Mouse (Mus musculus) neutrophil, adult 5-6 weeks (primary cell): ENCODE data around the gene B3galt1. TPM values are rescaled to one million over a fixed set of nuclear protein-coding genes. Genes with fewer than 3 reads are reported as not detected.

Experiments
- ATAC-seq: fragments of 151-379, 151-347 bp; 2 replicates; pipeline ENCODE4 v1.8.0; 2017; ENCODE audit warnings: mild to moderate bottlenecking, moderate TSS enrichment; ENCODE audit not compliant: insufficient number of reproducible peaks, poor library complexity, low FRiP score, severe bottlenecking; ENCODE audit errors: extremely low read depth
- total RNA-seq: library from RNA; stranded (forward); fragments of 200-1000 nt; gene quantifications from 2 replicates; pipeline ENCODE4 v1.2.3, GENCODE M21; 2017

B3galt1 gene
- total RNA-seq, 1 experiment from 2014 or later = not detected

DNA sequence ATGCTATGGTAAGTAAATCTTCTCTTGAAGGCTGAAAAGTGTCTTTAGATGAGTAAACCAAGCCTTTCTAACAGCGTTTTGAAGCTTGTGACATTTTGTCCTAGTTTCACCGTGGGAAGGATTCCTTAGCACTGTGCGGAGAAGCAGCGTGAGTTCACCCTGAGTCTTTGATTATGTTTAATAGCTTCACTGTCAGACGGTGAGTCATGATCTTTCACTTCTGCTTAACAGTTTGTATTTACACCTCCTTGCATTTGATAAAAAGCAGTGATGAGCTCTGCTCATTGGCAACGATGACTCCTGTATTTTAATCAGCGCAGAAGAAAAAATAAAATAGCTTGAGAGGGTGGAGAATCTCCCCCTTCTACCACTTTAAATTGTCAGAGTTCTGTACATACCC lies 440.0 kb downstream of the B3galt1 start:
- no peak for ATAC-seq

DNA sequence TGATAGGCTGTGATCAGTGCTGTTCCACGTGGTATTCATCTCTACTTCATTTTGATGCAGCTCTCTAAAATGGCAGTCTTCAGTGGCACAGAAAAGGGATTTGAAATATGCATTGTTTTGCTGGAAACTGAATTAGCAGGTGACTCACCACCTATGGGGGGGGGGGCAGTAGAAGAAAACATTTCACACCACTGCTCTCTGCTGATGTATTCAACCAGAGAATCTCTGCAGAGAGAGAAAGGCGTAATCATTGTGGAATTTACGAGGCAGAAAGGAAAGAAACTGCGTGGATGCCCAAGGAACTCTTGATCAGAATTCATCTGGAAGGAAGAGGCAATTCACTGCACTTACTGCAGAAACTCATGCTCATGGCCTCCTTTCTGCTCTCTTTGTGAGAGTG lies 445.7 kb downstream of the B3galt1 start:
- ATAC-seq = no peak

DNA sequence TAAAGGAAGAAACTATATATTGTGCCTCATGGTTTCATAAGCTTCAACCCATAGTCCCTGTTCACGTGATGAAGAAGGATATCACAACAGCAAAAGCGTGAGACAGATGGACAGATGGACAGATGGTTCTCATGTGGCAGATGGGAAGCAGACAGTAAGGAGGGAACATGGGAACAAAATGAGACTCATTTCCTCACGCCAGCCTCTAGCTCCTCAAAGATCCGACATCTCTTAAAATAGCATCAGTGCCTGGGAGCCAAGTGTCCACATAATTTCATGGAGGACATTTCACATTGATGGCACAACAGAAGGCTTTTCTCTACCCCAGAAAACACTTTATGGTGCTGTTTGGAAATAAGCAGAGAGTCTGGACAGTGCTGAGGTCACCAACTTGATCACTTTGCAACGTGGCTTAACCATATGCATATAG lies 454.6 kb downstream of the B3galt1 start:
- ATAC-seq = no peak

DNA sequence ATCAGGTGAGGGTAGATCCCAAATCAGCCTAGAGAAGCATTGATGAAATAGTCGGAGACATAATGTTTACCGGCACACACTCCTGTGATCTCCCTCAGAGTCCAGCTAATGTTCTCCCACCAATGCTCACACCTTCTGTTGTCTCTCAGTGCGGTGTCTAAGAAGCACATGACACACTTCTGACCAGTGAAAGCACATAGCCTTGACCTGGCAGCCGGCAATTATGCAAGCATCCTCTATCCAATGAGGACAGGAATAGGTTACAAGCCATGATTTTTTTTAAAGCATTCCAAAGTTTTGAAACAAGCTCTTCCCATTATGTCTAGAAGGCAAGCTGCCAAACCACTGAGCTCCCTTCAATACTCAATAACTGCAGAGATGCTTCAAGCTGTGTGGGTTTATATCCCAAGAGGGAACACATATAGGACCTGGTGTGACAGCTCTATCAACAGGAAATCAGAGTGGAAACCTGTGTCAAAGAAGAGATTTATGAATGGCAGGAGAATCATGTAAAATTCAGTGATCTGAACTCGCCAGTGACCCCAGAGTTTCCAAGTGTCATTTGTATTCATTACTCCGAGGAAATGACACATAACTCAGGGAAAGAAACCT lies 456.0 kb downstream of the B3galt1 start:
- ATAC-seq = no peak

DNA sequence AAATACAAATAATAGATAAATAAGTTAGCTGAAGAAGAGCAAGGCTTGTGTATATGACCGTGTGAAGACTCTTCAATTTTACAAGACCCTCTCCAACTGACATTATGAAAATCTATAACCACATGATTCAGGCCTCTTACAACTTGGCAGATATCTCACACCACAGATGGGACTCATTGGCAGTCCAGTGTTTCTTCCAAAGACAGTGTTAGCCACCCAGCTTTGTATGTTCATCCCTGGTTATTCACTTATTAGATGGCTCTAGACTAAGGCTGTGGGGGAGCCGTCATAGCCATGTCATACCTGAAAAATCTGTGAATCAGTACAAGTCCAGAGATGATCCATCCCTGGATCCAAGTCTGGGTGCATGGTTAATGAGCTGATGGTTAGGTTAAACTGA lies 463.1 kb downstream of the B3galt1 start:
- no peak for ATAC-seq

DNA sequence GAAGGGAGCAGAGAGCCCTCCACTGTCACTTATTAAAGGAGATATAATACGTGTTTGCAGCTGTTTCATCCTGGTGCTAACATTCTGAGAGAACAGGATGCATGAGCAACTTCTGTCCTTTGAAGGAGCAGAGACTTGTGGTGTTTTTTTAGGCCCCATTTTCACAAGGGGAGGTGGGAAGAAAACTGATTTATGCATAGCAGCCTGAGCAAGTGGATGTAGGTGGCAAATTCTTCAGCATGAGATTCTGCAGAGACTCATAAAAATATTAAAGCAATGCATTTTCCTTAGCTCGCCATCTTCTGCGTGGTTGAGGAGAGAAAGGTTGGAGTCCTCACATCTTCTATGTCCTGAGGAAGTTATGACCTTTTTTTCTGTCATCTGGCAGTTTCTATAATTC lies 469.0 kb downstream of the B3galt1 start:
- no peak for ATAC-seq

DNA sequence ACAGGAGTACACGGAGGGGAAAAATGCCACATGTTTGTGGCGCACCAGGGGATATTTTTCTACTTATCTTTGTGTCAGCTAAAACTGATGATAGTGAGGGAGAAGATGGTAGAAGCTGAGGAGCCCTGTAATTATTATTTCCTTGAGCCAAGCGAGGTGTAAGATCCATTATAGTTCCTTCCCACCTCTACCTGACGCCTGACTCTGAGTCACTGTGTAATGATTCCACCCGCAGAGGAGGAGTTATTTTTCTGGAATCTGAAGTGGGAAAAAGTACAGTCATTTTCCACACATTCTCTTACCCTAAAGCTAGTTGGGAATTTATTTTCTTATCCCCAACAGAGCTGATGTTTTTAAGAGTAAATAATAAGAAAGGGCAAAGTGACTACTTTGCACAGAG lies 475.1 kb downstream of the B3galt1 start:
- no peak for ATAC-seq

DNA sequence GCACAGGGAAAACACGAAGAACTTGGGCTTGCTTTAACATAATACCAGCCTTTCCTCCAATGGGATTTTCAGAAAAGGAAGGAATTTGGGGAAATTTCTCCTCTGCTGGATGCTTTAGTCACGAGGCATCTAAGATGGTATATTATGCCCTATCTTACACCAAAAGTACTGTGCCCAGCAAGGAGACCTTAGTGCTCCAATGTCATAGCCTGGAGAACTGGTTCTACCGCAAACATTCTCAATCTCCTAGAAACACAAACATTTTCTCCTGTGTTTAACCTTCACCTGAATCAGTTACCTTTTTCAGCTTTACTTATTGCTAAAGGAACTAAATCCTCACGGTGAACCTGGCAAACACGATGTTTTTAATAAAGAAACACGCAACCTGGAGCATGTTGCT lies 486.8 kb downstream of the B3galt1 start:
- ATAC-seq = no peak

DNA sequence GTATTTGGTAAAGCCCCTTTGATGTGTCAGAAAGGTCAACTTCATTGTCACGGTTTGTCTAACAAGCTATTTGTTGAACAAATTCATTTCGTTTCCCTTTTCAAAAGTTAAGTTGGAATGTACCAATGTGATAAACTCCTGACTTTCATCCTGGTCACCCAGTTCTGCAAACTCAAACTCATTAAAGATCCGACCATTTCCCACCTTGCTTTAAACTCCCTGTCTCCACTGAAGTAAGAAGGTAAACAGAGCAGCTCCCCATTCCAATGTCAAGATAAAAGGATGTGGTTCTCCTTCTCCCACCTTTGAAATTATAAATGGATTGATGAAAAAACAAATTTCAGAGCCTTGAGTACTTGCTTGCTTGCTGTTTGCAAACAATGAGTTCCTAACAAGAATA lies 487.6 kb downstream of the B3galt1 start:
- no peak for ATAC-seq

DNA sequence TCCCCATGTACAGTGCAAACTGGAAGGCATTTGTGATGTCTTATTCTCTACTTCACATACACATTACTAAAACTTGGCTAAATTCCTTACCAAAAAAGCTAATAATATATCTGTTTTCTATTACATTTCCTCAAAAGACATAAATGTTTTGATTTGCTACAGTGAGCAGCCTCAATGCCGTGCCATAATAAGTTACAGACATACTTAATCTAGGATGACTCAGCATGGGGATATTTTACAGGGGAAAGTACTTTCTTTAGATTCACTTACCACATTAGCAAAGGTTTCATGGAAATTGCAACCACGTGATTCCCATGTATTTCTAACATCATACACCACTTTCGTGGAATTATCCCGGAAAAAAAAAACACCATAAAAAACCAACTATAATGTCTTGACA lies 495.7 kb downstream of the B3galt1 start:
- ATAC-seq = no peak

DNA sequence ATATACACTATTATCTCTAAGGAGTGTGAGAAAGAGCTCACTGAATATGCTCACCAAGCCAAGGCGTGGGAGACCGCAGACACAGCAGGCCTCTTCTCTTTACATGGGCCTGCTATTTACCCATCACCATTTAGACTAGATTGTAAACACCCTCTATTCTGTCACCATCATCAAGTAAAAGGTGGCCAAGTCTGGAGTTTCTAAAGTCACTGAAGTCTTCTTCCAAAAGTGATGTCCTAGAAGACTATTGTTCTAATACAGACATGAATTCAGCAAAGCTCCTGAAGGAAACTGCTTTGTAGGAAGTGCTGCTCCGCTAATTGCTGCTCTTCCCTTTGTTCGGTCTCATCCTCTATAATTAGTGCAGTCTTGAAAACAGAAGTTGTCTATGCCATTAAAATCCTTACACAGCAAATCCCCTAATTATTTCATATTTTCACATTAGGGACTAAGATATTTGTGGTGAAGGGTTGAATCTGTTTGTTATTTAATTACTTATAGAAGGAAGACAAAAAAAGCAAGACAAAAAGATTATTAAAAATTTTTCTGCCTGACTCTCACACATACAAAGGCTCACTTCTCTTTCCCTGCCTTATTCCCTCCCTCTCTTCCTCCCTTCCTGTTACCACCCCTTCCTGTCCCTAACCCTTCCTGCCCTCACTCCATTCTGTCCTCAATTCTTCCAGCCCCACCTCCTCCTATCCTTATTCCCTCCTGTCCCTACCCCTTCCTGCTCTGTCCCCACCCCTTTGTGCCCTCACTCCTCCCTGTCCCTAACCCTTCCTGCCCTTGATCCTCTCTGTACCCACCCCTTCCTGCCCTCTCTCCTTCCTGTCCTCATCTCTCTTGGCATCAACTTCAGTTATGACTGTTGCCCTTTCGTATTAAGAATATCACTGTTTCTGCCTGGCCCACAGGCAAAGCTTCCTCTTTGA lies 514.0 kb downstream of the B3galt1 start:
- ATAC-seq = no peak

DNA sequence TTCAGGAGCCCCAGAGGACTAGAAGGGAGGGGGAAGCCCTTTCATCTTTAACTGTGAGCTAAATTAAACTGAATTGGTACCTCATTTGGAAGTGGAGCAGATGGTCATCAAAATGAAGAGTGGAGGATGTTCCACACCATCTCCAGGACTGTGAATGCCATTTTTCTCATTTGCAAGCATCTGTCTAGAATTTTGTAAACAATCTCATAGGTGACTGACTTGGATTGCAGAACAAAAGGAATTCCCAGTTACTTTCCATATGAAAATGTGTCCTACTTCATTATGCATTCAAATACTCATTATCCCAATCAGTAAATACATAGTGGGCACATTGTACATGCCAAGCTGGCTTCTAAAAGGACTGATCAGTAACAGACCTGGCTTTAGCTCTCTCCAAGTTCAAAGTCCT lies 515.2 kb downstream of the B3galt1 start:
- ATAC-seq = no peak

DNA sequence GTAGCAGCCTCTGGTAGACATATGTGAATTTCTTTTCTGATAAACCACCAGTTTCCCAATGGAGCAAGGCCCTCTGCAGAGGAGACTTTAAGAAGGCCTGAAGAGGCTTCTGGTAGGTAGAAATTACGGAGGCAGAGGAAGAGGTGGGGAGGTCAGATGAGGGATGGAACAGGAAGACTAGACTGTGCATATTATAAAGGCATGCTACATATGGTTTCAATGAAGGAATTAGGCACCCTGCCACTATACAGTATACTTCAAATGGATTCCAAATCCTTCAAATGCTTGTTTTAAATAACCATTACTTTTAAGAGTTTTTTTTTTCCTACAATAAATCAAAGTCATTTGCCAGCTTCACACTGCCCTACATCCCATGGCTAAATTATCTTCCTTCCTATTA lies 518.8 kb downstream of the B3galt1 start:
- no peak for ATAC-seq

DNA sequence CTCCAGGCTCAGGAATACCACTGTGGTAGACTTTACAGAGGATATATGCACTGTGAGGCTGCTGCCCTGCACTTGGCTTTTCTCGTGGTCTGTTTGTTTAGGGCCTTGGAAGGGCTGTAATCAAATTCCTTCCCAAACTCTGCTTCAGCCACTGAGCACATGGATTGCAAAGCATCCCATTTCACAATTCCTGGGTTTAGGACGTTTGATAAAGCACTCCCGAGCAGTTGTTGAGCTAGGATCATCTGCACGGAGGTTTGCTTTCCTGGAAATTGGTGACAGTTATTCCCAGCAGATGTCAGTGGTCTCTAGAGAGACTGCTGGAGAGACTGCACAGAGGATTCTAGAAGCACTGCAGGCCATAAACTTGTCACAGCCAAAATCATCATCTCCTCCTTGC lies 520.4 kb downstream of the B3galt1 start:
- ATAC-seq = no peak

DNA sequence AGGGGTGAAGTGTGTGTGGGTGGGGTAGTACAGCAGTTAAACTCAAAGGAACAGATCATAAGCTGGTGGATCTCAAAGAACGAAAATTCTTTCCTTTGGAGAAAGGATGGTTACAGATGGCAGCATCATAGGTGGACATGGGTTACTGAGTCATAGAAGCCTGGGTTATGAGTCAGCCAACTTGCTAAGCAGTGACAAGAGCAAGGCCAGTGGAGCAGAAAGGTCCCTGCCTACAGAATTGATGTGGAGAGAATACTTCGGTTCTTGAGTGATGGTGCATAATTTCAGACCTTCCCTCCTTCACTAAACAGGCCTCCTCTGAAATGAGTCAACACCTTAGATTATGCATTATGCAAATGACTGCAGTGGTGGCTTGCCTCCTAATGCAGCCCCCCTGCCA lies 525.9 kb downstream of the B3galt1 start:
- ATAC-seq = no peak

DNA sequence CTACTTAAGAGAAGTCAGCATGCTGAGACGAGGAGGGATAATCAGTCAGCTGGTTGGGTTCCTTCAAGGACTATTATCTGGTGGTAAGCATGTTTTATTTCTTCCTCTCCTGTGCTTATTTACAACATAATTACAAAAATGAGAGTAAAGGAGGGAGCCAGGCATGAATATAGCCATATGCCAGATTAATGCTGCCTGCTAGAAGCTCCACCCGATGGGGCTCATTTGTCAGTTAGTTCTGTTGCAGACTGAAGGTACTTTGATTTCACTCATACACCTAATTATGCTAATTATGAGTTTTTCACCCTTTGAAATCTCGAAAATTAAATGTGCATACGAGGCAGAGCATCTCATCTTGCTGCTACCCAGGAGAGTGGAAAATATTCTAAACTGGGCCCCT lies 539.0 kb downstream of the B3galt1 start:
- no peak for ATAC-seq

DNA sequence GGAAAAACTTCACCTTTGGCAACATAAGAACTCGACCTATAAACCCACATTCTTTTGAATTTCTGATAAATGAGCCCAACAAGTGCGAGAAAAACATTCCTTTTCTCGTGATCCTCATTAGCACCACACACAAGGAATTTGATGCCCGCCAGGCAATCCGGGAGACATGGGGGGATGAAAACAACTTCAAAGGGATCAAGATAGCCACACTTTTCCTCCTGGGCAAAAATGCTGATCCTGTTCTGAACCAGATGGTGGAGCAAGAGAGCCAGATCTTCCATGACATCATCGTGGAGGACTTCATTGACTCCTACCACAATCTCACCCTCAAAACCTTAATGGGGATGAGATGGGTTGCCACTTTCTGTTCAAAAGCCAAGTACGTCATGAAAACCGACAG lies 552.4 kb downstream of the B3galt1 start:
- no peak for ATAC-seq

DNA sequence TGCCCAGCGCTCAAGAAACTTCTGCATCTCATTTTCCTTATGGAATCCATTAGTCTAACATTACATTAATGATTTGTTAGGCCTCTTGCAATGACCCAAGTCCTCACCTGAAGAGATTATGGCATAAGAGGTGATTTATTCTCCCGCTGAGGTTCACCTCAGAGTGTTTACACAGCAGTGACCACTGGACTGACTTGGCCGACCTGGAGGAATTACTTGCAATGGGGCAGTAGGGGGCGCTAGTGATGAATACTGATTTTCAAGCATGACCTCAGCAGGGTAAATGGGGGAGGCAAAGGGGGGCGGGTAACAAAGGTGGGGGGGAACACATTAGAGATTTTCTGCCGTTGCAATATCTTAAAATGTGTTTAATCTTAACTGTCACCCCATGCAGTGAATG lies 559.1 kb downstream of the B3galt1 start:
- ATAC-seq = no peak

DNA sequence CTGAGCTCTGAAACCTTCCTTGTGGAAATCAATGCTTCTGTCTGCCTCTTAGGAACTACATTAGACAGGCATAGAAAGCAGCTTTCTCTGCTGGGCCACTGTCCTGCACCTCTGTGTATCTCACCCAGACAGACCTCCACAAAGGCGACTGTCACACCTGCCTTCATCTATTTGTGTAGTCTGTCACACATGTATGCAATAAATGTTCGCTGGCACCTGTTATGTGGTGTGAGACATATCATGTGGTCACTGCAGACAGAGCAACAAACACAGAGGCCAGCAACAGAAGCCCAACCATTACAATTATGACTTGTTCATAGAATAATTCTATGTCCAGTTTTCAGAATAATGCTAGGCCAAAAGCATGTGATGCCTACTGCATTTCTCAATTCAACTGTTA lies 575.4 kb downstream of the B3galt1 start:
- no peak for ATAC-seq

DNA sequence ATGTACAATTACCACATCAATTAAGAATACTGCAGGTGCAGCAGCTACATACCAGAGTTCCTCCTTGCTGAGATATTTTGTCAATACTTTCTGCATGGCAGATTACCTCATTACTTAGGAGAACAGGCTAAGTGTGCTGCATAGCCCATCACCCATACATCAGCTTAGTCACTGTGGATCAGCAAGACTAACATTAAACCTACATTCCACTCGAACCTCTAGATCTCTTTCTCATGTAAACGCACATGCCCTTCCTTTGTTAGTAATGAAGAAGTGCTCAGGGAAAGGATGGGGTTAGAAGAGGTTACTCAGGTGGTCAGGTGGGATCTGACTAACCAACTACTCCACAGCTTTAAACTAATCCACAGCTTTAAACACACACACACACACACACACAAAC lies 577.6 kb downstream of the B3galt1 start:
- ATAC-seq = no peak

DNA sequence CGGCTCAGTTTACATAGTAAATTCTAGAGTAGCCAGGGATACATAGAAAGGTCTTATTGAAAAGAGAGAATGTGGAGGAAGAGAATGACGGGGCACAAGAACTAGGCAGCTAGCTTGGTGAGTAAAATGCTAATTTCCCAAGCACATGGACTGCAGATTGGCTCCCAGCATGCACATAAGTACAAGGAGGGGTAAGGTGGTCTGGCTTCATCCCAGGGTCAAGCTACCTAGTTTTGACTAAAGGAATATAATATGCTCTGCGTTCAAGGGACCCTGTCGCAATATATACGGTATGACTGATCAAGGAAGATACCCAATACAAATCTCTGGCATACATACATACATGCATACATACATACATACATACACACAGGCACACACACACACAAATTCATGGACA lies 594.1 kb downstream of the B3galt1 start:
- ATAC-seq = no peak
